Mouse (Mus musculus) CD4-positive, CD25-positive, alpha-beta regulatory T cell, adult 2 months (primary cell): ENCODE results near the gene Gm17720.

Experiments used
- DNase-seq: peaks from one replicate; pipeline ENCODE4 v3.0.0-alpha.2; 2012; ENCODE audit warnings: low read depth, low spot score

Gene Gm17720

DNA sequence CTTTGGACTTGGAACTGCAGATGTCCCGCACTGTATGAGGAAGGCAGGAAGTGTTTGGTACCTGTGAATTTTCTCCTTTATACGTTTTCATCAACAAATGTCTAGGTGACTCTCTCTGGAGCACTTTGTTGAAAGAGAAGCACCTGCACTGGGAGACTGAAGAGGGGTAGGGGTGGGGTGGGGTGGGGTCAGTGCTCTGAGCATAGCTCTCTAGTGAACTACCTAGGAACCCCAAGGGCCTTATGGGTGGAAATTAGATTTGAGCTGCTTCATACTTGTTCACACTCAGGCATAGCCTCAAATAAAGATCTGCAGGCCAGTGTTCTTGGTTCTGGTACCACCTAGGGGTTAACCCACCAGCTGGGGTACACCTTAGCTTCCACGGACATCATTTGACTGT lies at the start of gene Gm17720:
Gene Gm17720, minus strand, starts transcription at position 101 of the 400 bp plus-strand sequence.
- no peak for DNase-seq

DNA sequence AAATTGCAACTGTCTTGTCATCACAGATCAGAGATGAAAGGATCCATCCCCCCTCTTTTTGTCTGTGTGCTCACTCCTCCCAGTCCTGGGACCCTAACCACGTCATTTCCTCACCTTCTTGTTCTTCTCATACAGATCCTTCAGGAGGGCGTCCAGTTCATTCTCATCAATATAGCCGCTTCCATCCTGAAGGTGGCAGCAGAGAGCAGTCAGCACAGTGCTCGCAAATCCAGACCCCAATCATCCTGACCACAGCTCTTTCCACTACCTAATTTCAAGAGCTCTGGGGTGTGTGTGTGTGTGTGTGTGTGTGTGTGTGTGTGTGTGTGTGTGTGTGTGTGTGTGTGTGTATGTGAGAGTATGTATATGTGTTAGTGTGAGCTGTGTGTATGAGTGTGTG lies 43.0 kb upstream of the Gm17720 start:
- DNase-seq, result peak; percentile 65

DNA sequence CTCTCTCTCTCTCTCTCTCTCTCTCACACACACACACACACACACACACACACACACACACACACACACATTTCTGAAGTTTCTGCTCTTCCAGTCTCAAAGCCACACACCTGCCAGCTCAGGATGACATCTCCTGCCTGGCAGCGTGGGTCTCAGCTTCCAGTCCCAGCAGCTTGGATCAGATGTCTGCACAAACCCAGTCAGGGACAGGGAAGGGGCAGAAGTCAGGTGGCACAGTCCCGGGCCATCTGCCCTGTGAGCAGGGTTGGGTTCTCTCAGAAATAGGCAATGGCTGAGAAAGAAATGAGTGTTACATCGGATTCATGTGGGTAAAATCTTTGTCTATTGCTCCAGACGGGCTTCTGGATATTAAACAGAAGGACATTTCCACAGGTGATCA lies 38.2 kb upstream of the Gm17720 start:
- DNase-seq, result no peak

- no peak for DNase-seq
Measured at GRCm38 (mm10) chr8:110140156-110140555, 37.6 kb upstream of the Gm17720 start.

DNA sequence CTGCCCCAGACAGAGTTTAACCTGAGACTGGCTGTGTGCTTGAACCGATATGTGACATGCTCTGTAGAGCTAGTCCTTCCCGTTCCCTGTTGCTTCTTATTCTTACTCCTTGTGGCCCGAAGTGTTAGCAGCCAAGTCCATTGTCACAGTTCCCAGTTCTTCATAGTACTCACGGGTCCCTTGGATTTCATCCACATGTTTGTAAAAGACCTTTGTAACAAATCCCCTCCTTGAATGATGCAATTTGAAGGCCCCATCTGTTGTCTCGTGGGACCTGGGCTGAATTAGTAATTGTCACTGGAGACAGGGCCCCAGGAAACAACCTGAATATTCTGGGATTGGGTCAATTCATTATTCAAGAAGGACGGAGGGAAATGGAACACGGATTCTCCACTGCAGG lies 33.0 kb upstream of the Gm17720 start:
- DNase-seq, result no peak

DNA sequence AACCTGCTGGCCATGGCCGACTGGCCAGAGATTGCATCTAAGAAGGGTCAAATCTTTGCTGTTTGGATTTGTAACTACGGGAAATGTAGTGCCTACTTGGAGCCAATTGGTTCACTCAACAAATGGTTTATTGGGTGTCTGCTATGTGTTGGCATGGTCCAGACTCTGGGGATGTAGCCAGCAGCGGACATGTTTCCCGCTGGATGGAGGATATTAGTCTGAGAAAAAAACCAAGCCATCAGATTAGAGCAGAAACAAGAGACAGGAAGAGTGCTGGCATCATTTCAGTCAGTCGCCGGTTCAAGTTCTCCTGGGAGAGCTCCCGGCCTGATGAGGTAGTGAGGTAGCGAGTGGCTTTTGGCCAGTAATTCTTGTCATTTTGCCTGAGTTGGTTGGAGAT lies 31.7 kb upstream of the Gm17720 start:
- DNase-seq, result no peak

- peak; percentile 64 for DNase-seq
Measured at GRCm38 (mm10) chr8:110130537-110130936, 28.0 kb upstream of the Gm17720 start.

GRCm38 (mm10) chr8:110119715-110120114 lies 17.2 kb upstream of the Gm17720 start:
- DNase-seq, result no peak

DNA sequence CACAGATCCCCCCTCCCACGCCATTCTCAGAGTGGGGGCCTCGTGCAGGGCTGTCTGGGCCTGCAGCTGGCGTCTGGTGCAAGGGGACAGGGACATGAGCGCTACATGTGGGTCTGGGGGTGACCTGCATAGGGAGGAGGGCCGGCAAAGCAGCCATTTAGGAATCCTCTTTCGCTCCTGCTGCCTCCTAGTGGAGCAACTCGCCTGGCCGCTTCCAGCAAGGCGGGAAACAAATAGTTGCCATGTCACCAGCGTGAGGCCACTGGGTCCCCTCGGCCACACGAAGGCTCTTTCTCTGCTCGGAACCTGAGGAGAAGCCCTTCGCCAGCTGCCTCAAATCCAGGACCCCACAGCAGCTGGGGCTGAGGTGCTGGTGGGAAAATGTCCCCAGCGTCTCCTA lies 877 bp downstream of the Gm17720 start:
- DNase-seq, result no peak

GRCm38 (mm10) chr8:110100907-110101306 lies 1.6 kb downstream of the Gm17720 start, which contains the start of gene Gm21964:
Gene Gm21964 (plus strand): TSS chr8:110101207.
- DNase-seq, result no peak

DNA sequence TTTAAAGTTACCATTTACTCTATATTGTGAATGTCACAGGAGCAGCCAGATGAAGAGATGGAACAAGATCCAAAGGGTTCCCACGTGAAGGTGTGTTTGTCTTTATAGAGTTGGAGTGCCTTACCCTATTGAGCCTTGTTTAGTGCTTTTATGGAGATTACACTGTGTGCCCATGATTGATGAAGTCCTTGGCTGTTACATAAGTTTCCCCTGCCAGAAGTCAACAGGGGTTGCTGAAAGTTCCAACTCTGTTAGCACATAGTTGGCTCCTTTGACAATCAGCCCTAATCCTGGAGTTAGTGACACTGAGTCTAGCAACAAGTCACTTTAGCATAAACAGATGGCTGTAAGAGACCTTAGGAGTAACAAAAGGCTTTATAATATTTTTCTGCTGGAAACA lies 10.7 kb downstream of the Gm17720 start:
- no peak for DNase-seq

DNA sequence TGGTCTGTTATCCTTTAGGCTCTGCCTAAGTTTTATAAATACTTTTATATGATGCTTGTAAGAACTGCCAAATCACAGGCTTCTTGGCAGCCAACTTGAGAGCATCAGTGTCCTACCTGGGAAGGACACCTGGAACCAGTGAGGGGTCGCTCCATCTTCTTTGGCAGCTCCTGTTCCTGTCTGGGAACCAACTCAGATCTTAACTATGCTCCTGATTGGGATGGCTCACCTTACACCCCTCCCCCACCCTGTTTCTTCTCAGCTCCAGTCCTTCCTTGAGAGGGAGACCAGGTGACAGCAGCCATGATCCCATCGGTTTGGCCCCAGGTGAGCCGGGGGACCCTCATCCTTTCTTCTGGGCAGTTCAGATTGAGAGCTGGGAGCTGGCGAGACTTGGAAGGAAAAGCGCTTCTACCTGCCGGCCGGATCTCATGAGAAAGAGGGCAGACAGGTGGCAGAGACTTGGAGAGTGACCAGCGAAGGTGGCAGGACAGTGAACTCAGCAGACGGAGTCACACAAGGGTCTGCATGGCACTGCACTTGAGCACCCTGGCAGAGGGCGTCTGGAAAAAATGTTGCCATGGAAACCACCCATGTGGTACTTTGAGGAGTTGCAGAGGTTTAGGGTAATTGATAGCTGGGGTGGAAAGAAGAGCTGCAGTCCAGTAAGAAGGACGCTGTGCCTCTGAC lies 20.0 kb downstream of the Gm17720 start:
- no peak for DNase-seq

GRCm38 (mm10) chr8:110079282-110080221 lies 23.0 kb downstream of the Gm17720 start, which contains the start of gene Zfp612:
Gene Zfp612 (plus strand): TSS chr8:110079746.
- peak; percentile 67 for DNase-seq

GRCm38 (mm10) chr8:110074496-110074895 lies 28.1 kb downstream of the Gm17720 start:
- no peak for DNase-seq

DNA sequence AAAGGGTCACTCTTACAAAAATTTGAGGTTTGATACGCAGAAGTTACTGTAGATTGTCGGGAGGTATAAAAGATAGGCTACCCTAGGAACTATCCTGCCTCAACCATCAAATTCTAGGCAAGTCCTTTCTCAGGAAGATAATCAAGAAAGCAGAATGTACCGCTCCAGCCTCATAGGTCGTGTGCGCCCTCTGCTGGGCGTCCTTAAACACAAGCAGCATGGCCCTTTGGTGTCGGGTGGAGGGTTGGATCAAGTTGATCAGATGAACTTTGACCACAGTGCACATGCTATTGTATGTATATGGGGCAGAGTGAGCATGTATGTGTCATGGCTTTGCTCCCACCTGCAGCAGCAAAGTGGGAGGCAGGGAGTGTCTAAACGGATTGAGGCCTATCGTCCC lies 31.0 kb downstream of the Gm17720 start:
- DNase-seq, result peak; percentile 70

GRCm38 (mm10) chr8:110069706-110070105 lies 32.8 kb downstream of the Gm17720 start:
- DNase-seq, result no peak

- DNase-seq, result no peak
Measured at GRCm38 (mm10) chr8:110065676-110066075, 36.9 kb downstream of the Gm17720 start.

DNA sequence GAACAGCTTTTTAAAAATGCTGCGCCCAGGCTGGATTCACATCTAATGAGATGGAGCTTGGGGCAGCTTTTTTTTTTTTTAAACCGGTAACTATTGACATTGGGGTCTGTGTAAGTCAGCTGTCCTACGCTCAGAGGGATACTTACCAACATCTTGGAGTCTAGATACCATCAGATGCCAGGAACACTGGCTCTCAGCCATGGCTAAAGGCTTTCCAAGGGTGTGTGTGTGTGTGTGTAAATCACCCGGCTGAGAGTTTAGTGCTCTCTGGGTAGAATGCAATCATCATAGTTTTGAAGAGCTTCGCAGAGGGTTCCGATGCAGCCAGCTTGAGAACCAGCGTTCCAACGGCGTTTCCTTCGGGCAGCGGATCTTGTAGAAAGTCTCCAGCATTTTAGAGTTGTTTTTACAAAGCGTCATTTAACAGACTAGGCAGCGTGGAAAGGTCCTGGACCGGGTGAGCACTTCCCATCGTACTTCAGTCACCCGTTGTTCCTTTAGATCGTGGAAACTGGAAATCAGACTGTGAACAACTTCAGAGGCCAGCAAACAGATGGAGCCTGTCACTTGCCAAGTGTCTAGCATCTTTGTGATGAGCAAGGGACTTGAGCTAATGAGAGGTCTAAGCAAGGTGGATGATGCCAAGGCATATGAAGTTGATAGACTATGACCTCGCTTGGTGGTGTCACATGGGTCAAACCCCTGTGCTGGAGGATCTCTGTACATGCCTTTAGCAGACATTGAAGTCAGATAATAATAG lies 37.8 kb downstream of the Gm17720 start:
- DNase-seq, result no peak

DNA sequence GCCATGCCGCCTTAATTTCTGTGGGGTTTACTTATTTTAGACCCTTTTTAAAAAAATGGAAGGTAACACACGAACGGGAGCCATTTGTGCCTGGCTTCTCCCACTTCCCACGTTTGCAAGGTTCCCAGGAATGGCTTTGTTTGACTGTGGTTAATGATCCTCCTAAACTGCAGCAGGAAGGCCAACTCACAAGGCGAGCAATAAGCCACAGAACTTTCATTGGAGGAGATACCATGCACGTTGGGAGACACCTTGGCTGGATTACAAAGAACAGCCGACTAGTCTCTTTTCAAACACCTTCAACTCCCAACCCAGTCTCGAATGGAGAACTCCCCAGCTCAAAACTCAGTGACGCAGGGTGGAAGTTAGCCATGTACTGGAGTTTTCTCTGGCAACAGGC lies 38.4 kb downstream of the Gm17720 start:
- no peak for DNase-seq

DNA sequence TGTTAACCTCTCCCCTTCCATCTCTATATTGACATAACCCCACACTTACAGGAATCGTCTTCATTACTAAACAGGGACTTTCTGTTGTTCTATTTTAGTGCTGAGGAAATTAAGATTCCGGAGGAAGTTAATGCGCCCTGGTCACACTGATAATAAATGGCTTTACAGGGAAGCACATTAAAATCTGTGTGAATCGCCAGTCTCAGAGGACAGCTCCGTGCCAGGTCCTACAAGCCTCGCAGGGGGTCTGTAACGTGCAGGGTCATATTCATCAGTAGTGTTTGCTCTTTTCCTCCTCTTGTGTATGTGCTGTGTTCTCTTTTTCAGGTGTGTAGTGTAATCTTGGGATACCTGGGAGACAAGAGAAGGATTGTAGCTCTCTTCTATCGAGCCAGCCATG lies 44.3 kb downstream of the Gm17720 start:
- DNase-seq, result no peak

DNA sequence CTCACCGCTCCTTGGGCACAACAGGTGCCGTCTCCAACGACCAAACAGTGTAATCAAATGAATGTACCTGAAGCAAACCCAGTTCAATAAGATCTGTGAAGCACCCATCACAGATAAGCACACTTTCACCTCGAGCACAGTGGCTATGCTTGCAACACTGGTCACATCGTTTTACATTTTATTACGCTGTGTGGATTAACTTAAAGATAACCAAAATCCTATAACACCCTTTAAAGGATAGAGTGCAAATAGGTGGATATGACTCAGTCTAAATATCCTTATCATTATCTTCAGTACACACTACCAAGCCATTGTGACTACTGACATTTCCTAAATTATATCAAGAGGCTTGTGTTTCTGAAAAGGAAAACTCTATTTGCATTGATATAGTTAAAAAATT lies 51.3 kb downstream of the Gm17720 start:
- no peak for DNase-seq

- no peak for DNase-seq
Measured at GRCm38 (mm10) chr8:110040509-110040908, 62.0 kb downstream of the Gm17720 start.
